Mouse (Mus musculus): ENCODE measurements around the gene Primpol. TPM values are rescaled to one million over a fixed set of nuclear protein-coding genes. Genes with fewer than 3 reads are reported as not detected.
"Not testable (repeated sequence)": the region's sequence is repeated elsewhere in the genome, so short reads cannot be mapped to it uniquely, and the experiment has no call there.

Primpol gene
- polyA plus RNA-seq, 1 experiment from 2014 or later: 10.5 TPM

GRCm38 (mm10) chr8:46599314-46599904, 17.6 kb downstream of the Primpol start:
- 95% methylated on average over 7 of the region's 7 CpGs for WGBS
- Histone ChIP-seq H3K27ac (no peak overlapping the region), H3K9me3 (no peaks in the 10 kb centered on the region), H3K4me2 (replicated peaks) (no peak overlapping the region), H3K27me3 (replicated peaks) (no peaks in the 10 kb centered on the region), H3K4me1 (no peaks in the 10 kb centered on the region), H3K36me3 (no peaks in the 10 kb centered on the region), H3K4me3 (no peak overlapping the region), H3K9ac (no peak overlapping the region)
- ATAC-seq (ENCODE audit: low FRiP score, low read depth): no peak

GRCm38 (mm10) chr8:46598753-46599152, 18.3 kb downstream of the Primpol start:
- Histone ChIP-seq H3K36me3 (no peaks in the 10 kb centered on the region), H3K4me1 (no peaks in the 10 kb centered on the region), H3K9me3 (no peaks in the 10 kb centered on the region), H3K9ac (no peak overlapping the region), H3K27me3 (replicated peaks) (no peaks in the 10 kb centered on the region), H3K4me2 (replicated peaks) (no peak overlapping the region), H3K27ac (no peak overlapping the region), H3K4me3 (no peak overlapping the region)
- 95% methylated on average over 5 of the region's 5 CpGs for WGBS
- no peak for ATAC-seq (ENCODE audit: low FRiP score, low read depth)

GRCm38 (mm10) chr8:46598114-46598513, 18.9 kb downstream of the Primpol start:
- 97% methylated on average over 2 of the region's 2 CpGs for WGBS
- Histone ChIP-seq H3K4me3 (no peak overlapping the region), H3K9ac (no peak overlapping the region), H3K4me1 (no peaks in the 10 kb centered on the region), H3K27me3 (replicated peaks) (no peaks in the 10 kb centered on the region), H3K9me3 (no peaks in the 10 kb centered on the region), H3K36me3 (no peaks in the 10 kb centered on the region), H3K4me2 (replicated peaks) (no peak overlapping the region), H3K27ac (no peak overlapping the region)
- ATAC-seq (ENCODE audit: low FRiP score, low read depth): no peak

- Histone ChIP-seq H3K27me3 (replicated peaks) (no peaks in the 10 kb centered on the region), H3K9ac (no peak overlapping the region), H3K9me3 (no peaks in the 10 kb centered on the region), H3K4me2 (replicated peaks) (no peak overlapping the region), H3K4me3 (no peak overlapping the region), H3K27ac (no peak overlapping the region), H3K4me1 (no peaks in the 10 kb centered on the region), H3K36me3 (no peaks in the 10 kb centered on the region)
- ATAC-seq (ENCODE audit: low FRiP score, low read depth): no peak
- WGBS: 79% methylated on average over 2 of the region's 2 CpGs
Observed at GRCm38 (mm10) chr8:46597411-46597810, 19.6 kb downstream of the Primpol start.

GRCm38 (mm10) chr8:46596530-46596929, 20.5 kb downstream of the Primpol start:
- Histone ChIP-seq H3K27me3 (replicated peaks) (no peaks in the 10 kb centered on the region), H3K4me3 (no peak overlapping the region), H3K4me1 (no peaks in the 10 kb centered on the region), H3K4me2 (replicated peaks) (no peak overlapping the region), H3K9me3 (no peaks in the 10 kb centered on the region), H3K9ac (no peak overlapping the region), H3K36me3 (no peaks in the 10 kb centered on the region), H3K27ac (no peak overlapping the region)
- no peak for ATAC-seq (ENCODE audit: low FRiP score, low read depth)
- WGBS: 90% methylated on average over 2 of the region's 2 CpGs

GRCm38 (mm10) chr8:46595593-46595992, 21.4 kb downstream of the Primpol start:
- no peaks in the 10 kb centered on the region for H3K36me3 ChIP-seq
- no peak overlapping the region for H3K27ac ChIP-seq
- no peak overlapping the region for H3K4me2 ChIP-seq (replicated peaks)
- no peaks in the 10 kb centered on the region for H3K27me3 ChIP-seq (replicated peaks)
- 83% methylated on average over 2 of the region's 2 CpGs for WGBS
- no peak overlapping the region for H3K4me3 ChIP-seq
- H3K9ac ChIP-seq: no peak overlapping the region
- H3K4me1 ChIP-seq: no peaks in the 10 kb centered on the region
- H3K9me3 ChIP-seq: no peaks in the 10 kb centered on the region
- no peak for ATAC-seq (ENCODE audit: low FRiP score, low read depth)

GRCm38 (mm10) chr8:46593772-46594171, 23.2 kb downstream of the Primpol start:
- H3K4me1 ChIP-seq: no peaks in the 10 kb centered on the region
- H3K4me2 ChIP-seq (replicated peaks): no peak overlapping the region
- no peak for ATAC-seq (ENCODE audit: low FRiP score, low read depth)
- no peak overlapping the region for H3K27ac ChIP-seq
- no peak overlapping the region for H3K9ac ChIP-seq
- WGBS: 90% methylated on average over 2 of the region's 2 CpGs
- H3K36me3 ChIP-seq: no peaks in the 10 kb centered on the region
- no peak overlapping the region for H3K4me3 ChIP-seq
- H3K9me3 ChIP-seq: no peaks in the 10 kb centered on the region
- H3K27me3 ChIP-seq (replicated peaks): no peaks in the 10 kb centered on the region

GRCm38 (mm10) chr8:46593067-46593466, 23.9 kb downstream of the Primpol start:
- no peak overlapping the region for H3K9ac ChIP-seq
- no peaks in the 10 kb centered on the region for H3K4me1 ChIP-seq
- H3K27ac ChIP-seq: no peak overlapping the region
- WGBS: 88% methylated on average over 8 of the region's 8 CpGs
- no peak overlapping the region for H3K4me2 ChIP-seq (replicated peaks)
- H3K9me3 ChIP-seq: no peaks in the 10 kb centered on the region
- no peaks in the 10 kb centered on the region for H3K36me3 ChIP-seq
- H3K27me3 ChIP-seq (replicated peaks): no peaks in the 10 kb centered on the region
- ATAC-seq (ENCODE audit: low FRiP score, low read depth): no peak
- H3K4me3 ChIP-seq: no peak overlapping the region

GRCm38 (mm10) chr8:46588663-46589062, 28.3 kb downstream of the Primpol start:
- H3K27ac ChIP-seq: no peak overlapping the region
- ATAC-seq (ENCODE audit: low FRiP score, low read depth): no peak
- no peaks in the 10 kb centered on the region for H3K9me3 ChIP-seq
- no peak overlapping the region for H3K4me3 ChIP-seq
- no peak overlapping the region for H3K4me2 ChIP-seq (replicated peaks)
- no peak overlapping the region for H3K9ac ChIP-seq
- H3K4me1 ChIP-seq: no peaks in the 10 kb centered on the region
- H3K27me3 ChIP-seq (replicated peaks): no peaks in the 10 kb centered on the region
- no peaks in the 10 kb centered on the region for H3K36me3 ChIP-seq
- 94% methylated on average over 2 of the region's 2 CpGs for WGBS

GRCm38 (mm10) chr8:46587911-46588310, 29.1 kb downstream of the Primpol start:
- 93% methylated on average over 5 of the region's 5 CpGs for WGBS
- Histone ChIP-seq H3K4me3 (no peak overlapping the region), H3K4me1 (no peaks in the 10 kb centered on the region), H3K9ac (no peak overlapping the region), H3K36me3 (no peaks in the 10 kb centered on the region), H3K4me2 (replicated peaks) (no peak overlapping the region), H3K27ac (no peak overlapping the region), H3K9me3 (no peaks in the 10 kb centered on the region), H3K27me3 (replicated peaks) (no peaks in the 10 kb centered on the region)
- no peak for ATAC-seq (ENCODE audit: low FRiP score, low read depth)

- no peak overlapping the region for H3K4me2 ChIP-seq (replicated peaks)
- H3K4me1 ChIP-seq: no peaks in the 10 kb centered on the region
- H3K27ac ChIP-seq: no peak overlapping the region
- ATAC-seq (ENCODE audit: low FRiP score, low read depth): no peak
- no peaks in the 10 kb centered on the region for H3K9me3 ChIP-seq
- H3K9ac ChIP-seq: no peak overlapping the region
- peaks cover 7% of the 10 kb centered on the region; the same call in 1 of the 2 replicates for H3K36me3 ChIP-seq
- no peaks in the 10 kb centered on the region for H3K27me3 ChIP-seq (replicated peaks)
- 92% methylated on average over 3 of the region's 3 CpGs for WGBS
- no peak overlapping the region for H3K4me3 ChIP-seq
Observed at GRCm38 (mm10) chr8:46585576-46585975, 31.4 kb downstream of the Primpol start.

- H3K9me3 ChIP-seq; H3K27me3 ChIP-seq (replicated peaks); H3K9ac ChIP-seq; H3K4me2 ChIP-seq (replicated peaks); ATAC-seq (ENCODE audit: low FRiP score, low read depth); H3K4me1 ChIP-seq; H3K27ac ChIP-seq; H3K4me3 ChIP-seq: not testable (repeated sequence)
- 30% methylated on average over 4 of the region's 4 CpGs for WGBS
- H3K36me3 ChIP-seq: peaks cover 13% of the 10 kb centered on the region
Observed at GRCm38 (mm10) chr8:46584328-46584727, 32.7 kb downstream of the Primpol start.

GRCm38 (mm10) chr8:46578794-46579193, 38.2 kb downstream of the Primpol start:
- no peak overlapping the region for H3K4me2 ChIP-seq (replicated peaks)
- no peak overlapping the region for H3K9ac ChIP-seq
- 95% methylated on average over 9 of the region's 9 CpGs for WGBS
- ATAC-seq (ENCODE audit: low FRiP score, low read depth): no peak
- H3K27me3 ChIP-seq (replicated peaks): no peaks in the 10 kb centered on the region
- H3K4me3 ChIP-seq: no peak overlapping the region
- no peaks in the 10 kb centered on the region for H3K4me1 ChIP-seq
- H3K36me3 ChIP-seq: peaks cover 44% of the 10 kb centered on the region
- no peak overlapping the region for H3K27ac ChIP-seq
- H3K9me3 ChIP-seq: no peaks in the 10 kb centered on the region

Measured in neural tube, embryonic 12.5 days (tissue).